Mouse (Mus musculus): ENCODE results near the gene Dnajb6.
"Not testable (repeated sequence)": the region's sequence is repeated elsewhere in the genome, so short reads cannot be mapped to it uniquely, and the experiment has no call there.

Dnajb6 gene

DNA sequence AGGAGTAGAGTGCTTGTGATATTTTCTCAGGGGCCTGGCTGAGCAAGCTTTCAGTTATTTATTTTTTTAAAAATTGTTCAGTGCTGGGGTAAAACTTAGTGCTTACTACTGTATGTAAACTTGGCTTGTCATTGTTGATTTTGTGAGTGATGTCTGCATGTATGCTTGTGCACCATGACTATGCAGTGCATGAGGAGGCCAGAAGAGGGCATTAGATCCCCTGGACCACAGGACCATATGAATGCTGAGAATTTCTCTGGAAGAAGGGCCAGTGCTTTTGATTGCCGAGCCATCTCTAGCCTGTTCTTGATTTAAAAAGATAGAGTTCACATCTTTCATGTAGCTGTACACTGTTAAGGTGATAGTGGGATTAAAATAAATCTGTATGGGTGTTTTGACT is 35.4 kb downstream of the Dnajb6 start:
- no peak for DNase-seq

DNA sequence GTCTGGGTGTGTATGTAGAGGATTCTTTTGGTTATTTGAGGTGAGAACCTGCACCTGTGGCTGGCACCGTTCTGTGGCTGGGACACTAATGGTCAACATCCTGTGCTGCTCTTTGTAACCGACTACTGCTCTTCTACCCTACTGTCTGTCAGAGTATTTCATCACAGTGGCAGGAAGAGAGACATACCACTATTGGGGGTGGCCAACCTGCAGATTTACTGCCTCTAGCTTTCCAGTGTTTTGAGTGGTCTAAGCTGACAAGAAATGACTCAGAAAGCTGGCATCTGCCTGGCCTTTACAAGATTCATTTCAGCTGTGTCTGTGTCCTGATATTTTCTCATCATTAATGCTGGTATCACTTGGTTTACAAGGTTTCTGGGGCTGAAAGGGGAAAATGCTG is 36.5 kb downstream of the Dnajb6 start:
- DNase-seq = no peak

DNA sequence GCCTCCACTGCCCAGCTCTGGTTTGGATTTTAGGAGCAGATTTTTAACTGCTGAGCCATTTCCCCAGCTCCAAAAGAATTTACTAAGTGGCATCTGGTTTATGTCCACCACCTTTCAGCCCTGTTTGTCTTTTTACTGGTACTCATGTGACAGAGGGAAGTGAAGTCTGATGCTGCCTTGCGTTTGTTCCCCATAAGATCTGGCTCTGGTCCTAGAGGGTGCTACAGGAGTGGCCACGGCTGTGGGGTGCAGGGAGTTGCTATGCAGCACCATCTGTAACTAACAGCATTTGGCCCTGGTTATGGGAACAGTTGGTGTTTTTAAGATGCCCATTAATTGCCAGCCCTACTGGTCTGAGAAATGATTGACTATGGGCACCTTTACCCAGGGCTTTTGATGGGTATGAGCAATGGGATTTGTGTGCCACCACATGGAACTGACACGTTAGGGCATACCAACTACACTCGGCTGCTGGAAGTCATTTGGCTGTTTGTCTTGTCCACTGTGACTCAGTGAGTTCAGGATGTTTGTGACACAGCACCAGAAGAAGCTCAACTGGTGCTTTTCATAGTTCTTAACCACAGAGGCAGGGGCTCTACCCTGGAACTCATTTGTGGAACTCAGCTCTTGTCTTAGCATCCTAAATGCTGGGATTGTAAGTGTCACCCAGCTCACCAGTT is 37.3 kb downstream of the Dnajb6 start:
- DNase-seq = no peak

DNA sequence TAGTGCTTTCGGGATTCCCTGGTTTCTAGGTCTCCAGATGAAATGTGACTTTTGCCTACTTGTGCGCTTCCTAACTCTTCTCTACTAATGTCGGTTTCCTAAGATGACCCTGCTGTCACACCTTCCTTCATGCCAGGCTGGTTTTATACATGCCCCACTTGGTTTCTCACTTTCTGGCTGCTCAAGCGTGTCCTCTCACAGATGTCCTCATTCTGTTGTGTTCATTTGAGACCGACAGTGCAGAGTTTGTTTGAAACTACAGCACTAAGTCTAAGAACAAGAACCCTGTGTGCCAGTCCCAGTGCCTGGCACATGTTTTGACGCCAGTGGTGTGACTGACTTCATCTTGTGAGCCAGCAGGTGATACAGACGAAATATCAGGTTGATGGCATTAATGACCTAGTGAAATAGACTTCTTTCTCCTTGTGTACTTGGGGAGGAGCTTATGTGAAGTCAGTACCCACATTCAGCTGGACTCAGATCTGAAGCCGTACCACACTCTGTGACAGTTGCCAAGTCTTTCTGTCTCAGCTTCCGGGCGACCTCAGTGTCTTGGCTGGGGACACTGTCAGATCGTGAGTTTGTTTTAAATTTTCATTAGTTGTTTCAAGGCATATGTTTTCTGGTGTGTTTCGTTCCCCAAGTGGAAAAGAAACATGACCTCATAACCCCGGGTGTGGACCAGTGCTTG is 38.1 kb downstream of the Dnajb6 start:
- no peak for DNase-seq

DNA sequence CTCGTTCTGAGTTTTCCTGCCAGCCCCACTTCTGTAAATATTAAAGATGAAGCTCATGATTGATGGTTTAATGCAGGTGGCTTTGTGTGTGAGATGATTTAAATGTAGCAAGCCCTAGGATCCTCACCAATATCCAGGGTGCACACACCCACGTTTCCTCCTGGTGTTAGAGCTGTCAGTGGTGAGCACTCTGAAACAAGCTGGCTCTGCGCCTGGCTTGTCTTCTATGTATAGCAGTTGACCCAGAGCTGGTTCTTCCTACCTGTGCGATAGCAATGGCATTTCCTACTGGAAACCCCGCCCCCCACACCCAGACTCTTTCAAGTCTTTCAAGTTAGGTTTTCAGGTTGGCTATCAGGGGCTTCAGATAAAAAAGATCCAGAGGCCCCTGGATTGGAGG is 39.9 kb downstream of the Dnajb6 start:
- DNase-seq = no peak

DNA sequence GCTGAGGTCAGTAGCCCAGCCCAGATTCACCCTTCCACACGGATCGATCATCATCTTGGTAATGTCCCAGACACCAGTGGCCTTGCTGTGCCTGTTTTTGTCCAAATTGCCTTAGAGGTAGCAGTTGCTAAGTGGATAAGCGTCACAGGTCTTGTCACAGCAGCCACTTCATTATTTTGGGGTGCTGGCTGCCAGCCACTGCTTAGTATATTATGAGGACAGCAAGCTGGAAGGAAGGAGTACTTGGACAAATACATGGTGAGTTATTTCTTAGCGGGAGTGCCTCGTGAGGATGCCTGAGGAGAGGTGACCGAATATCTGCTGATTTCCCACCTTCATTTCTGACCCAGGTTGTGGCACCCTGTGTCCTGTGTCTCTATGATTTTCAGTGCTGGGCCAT is 42.5 kb downstream of the Dnajb6 start:
- DNase-seq = no peak

DNA sequence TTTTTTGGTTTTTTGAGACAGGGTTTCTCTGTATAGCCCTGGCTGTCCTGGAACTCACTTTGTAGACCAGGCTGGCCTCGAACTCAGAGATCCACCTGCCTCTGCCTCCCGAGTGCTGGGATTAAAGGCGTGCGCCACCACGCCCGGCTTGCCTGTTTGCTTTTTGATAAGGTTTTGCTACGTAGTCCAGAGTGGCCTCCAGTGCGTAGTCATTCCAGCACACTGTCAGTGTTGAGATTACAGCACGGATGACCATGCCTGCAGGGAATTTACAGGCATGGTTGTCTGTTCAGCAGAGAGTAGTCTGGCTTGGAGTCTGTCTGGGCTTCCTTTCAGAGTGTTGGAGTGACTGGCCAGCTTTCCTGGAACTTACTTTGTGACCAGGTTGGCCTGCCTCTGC is 44.2 kb downstream of the Dnajb6 start:
- DNase-seq = not testable (repeated sequence)

DNA sequence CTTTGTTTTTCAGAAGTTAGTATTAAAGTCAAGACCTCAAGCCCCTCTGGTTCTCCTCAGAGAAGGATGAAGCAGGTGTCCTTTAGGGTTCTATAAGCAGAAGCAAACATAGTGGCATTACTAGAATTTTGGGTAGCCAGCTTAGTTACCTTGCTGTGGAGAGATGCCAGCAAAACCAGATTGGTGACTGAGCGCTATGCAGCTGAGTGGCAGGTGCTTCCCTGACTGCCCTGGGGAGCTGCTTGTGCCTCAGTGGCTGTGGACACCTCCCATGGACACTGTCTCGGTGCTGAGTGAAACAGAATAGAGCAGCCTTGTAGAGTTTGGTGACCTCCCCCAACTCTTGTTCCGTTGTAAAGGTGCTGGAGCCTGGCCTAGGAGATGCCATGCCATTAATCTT is 46.8 kb downstream of the Dnajb6 start:
- no peak for DNase-seq

DNA sequence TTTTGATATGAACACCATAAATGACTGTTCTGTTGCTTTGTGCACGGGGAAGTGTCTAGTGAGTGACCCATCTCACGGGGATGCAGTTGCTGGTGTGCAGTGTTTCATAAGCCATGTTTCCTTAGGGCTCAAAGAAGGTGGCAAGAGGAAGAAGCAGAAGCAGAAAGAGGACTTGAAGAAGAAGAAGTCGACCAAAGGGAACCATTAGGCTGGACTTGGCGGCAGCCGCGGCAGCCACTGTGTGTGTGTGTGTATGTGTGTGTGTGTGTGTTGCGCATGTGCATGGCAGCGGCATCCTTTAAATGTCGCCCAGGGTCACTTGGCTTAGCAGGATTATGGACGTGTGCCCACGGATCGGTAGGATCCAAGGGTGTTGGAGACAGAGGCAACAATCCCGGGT is 49.4 kb downstream of the Dnajb6 start:
- DNase-seq = not testable (repeated sequence)

DNA sequence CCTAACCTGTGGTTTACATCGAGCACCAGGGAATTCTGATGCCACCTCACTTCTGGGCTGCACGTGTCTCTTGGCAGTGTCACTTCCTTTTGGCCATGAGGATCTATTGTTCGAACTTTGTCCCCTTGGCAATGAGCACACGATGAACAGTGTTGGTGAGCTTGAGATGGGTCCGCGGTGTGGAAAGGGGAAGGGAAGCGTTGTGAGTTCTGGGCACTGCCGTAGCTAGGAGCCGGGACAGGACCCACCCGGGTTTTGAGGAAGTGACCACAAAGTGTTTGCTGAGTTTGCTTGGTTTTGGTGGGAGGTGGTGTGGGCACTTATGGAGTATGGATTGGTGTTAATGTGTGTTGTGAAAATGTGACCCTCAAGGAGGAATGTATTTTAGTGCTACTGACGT is 50.5 kb downstream of the Dnajb6 start:
- not testable (repeated sequence) for DNase-seq

DNA sequence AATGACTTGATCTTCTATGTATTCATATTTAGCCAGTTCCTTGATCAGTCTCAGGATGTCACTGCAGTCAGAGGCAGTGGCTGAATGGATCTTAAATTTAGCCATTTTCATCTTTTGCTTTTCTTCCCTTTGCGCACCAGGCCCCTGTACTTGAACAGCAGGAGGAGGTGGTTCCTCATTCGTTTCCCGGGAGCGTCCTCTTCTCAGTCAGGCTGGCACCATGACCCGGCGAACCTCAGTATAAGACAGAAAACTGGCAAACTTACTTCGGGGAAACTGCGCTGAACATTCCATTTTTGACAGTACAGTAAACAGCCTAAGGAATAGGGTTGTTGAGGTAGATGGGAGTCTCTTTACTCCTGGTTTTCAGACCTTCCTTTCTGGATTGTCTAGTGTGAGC is 59.4 kb downstream of the Dnajb6 start:
- not testable (repeated sequence) for DNase-seq

DNA sequence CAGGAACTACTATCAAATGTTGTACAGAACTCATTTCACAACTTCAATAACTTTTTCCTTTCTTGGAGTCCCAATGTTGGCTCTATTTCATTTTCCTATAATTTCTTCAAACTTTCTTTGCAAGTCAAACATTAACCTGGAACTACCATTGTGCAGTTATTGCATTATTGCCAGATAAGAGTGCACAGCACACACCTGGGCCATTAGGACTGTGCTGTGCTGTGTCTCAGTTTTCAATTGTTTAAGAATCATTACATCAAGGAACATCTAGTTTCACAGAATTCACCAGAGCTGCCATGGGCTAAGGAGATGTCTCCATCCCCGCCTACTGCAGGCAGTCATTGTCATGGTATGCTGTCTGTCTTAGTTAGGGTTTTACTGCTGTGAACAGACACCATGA is 73.5 kb downstream of the Dnajb6 start:
- no peak for DNase-seq

DNA sequence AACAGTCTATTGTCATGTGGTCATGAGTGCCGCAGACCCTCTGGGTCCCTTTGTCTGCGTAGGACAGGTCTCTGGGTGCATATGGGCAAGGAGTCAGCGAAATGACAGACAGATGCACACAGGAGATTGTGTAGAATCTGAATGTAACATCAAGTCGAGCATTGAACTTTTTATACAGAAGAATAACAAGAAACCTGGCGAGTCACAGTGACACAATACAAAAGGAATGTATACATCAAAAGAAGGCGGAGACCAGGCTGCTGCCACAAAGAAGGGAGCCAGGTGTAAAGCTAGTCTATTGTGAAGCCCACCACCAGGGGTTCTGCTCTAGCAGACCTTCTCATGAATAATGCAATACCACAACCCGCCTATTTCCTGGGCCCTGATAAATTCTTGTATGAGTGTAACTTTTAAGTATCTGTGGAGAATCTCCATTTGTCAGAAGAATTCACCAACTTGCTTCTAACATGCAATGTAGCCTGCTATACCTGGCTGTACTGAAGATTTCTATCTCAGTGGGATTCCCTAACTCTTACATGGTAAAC is 76.0 kb downstream of the Dnajb6 start:
- DNase-seq = not testable (repeated sequence)

DNA sequence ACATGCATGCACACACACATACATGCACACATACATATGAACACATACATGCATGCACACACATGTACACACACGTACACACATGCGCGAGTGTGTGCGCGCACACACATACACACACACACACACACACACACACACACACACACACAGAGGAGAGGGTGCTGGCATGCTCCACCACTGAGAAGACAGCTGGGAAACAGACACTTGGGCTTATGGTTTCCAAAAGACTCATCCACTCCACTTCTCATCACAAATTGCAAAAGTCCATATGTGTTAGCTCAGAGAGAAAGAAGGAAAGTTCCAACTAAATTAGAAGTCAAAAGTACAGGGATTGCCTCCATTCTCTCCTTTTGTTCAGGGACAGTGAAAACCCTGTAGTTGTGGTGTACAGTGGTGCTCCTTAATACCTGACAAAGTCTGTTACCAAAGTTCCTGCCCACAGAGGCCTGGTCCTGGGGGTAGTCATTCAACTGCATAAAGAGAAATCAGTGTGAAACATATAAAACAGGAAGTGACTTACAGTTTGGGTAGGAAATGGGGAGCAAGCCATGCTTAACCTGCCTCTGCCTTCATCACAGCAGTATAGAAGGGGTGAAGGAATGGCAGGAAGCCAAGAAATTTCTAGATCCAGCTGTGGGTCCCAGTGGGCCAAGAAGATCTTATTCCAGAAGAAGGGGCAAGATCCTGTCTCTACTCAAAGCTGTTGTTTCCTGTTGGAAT is 81.2 kb downstream of the Dnajb6 start:
- DNase-seq = no peak

DNA sequence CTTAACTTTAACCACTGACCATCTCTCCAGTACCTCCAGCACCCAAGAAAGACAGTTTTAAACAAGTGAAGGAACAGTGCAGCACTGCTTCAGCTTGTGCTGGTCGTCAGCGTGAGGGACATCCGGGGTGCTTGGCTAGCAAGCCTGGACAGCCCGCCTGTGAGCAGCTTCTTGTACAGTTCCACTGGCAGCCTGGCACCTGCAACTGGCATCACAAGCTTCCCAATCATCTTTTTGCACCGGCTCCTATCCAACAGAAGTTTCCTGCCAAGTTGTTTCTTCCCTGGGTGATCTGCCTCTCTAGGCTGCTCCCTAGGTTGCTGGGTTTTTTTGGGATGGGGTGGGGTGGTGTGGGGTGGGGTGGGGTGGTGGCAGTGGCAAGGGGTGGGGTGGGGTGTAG is 81.9 kb downstream of the Dnajb6 start:
- no peak for DNase-seq

DNA sequence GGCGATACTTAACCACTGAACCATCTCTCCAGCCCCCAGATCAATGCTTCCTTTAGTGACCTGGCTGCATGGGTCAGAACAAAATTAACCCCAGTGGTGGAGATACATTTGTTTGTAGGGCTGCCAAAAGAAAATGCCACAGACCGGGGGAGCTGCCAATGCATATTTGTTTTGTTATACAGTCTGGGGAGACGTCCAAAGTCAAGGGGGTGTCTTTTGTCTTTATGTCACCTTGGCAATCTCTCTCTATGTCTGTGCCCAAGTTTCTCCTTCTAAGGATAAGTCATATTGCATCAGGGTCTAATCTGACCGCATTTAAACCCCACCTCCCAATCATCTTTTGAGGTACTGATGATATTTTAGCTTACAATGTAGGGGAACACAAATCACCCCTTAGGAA is 82.8 kb downstream of the Dnajb6 start:
- no peak for DNase-seq

DNA sequence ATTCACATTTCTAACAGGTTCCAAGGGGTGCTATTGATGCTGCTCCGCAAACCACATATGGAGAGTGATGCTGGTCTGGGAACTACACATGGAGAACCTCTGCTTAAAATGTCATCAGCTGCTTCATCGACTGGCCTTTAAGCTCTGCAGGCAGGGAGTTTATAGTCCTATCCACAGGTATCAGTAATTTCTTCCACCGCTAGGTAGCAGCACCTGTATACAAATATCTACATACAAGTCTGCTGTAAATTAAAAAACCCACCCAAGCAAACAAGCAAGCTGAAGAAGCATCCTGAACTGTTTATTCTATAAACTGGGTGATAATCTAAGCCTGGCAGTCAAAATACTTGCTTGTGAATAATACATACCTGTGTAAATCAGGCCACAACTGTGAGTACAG is 89.3 kb downstream of the Dnajb6 start:
- peak in 1 of 2 experiments; percentile 43 for DNase-seq

DNA sequence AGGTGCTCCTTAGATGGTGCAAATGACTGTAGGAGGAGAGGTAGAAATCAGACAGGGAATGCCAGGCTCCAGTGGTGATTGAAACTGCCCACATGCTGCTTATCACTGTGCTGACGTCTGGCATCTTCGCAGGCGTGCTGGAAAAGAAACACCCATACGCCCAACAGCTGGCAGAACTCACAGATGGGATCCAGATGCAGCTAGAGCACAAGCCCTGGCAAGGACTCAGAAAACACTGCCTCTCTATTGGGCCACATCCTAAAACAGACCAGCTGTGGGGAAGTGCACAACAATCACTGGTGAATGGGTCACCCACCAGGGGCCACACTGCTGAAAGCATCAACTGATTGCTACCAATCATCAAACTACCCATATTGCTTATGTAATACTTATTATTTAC is 91.3 kb downstream of the Dnajb6 start:
- DNase-seq = no peak

DNA sequence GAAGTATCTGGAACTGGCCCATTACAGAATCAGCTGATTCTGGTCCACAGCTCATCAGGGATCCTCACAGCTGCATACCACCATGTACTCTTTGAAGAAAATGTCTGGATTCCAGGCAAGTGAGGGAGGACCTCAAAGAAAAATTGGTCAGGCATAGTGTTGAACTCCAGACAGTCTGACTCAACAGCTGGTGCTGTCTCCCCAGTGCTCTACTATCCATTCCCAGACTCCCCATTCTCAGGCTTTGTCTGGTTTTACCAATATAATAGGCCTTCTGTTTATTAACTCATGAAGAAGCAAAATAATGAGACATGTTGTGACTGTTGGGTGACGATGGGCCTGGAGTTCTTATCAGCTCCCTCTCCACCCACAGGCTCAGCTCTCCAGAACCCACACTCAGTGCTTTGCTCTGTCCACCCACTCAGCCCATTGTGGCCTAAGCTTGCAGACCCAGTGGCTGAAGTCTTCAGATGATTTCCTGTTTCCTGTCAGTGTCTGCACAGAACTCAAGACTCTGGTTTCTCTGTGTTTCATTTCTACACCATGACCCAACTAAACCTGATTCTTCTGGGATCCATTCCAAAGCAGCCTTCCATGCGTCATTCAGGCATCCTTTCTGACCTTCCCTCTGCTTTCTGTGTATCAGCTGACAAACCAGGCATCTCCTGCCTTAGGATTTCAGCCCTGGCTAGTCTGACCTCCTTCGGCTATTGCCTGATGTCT is 107.1 kb downstream of the Dnajb6 start:
- DNase-seq = no peak

DNA sequence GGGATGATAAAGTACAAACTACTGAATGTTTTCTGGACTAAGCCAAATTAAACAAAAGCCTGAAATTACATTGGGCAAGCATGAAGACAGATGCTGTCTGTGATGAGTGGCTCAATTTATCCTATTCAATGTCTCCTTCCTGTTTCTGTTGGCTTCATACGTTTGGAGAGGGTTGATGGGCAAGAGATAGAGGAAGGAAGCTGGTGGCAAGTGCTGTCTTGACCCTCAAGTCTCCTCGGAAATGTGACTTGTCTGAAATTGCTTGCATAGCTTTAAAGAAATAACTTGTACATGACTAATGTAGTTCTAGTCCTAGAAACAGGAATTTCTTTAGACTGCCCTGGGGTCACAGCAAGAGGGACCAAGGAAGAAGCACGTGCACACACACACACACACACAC is 109.5 kb downstream of the Dnajb6 start:
- DNase-seq = no peak

DNA sequence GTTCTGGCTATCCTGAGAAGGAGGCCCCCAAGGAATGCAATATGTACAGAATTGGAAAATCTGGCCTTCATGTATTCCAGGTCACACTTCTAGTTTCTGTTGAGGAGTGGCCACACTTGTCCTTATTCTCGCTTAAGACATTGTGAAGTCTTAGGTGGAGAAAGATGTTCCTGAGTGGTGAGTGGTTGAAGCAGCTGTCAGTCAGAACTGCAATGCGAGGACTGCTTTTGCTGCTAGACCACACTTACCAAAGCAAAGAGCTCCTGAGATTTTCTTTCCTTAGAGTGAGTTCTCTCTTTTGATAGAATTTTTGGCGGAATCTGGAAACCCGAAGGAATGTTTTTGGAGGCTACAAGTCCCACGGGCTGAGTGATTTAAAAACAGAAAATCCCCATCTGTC is 112.0 kb downstream of the Dnajb6 start:
- no peak for DNase-seq

DNA sequence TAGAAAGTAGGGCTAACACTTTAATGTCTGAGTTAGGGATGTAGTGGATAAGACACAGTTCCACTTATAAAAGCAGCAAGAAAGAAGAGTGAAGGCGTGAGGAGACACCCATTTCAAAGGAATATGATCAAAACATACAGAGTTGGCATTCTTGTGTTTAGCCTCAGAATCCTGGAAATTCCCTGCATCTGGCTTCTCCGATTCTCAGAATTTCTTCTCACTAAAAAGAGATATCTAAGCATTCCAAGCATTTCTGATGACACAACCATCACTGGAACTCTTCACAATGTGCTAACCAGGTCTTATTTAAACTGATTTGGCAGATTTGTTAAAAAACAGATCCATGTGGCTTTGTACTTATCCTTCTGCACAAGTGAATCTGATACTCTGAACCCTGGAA is 112.6 kb downstream of the Dnajb6 start:
- DNase-seq = no peak

DNA sequence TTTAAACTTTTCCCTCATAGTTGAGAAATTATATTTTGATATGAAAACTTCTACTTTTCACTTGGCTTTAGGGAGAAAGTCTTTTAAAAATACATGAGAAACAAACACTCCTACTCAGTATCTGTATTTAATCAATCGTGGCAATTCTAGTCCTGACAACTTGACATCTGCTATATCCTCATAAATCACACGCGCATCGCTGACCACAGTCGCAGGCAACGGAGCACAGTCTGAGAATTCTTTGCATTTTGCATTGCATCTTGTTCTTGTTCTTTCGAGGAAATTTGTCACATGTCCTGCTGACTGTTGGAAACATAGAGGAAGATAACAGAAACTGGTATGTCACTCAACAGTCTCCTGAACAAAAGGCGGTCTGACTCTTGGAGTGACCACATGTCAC is 116.9 kb downstream of the Dnajb6 start:
- no peak for DNase-seq

Data from spleen, adult 18-20 months (tissue).